Mouse (Mus musculus): ENCODE measurements around the gene Rad23a.

Gene Rad23a

GRCm38 (mm10) chr8:84840248-84840999 is at the start of gene Rad23a:
TSS of gene Rad23a (minus strand) at chr8:84840665.
- peak; percentile 92 to 93 for DNase-seq (ENCODE audit: low spot score in 2 of 2)

GRCm38 (mm10) chr8:84889141-84889540 is 48.7 kb upstream of the Rad23a start:
- no peak for DNase-seq (ENCODE audit: low spot score in 2 of 2)

- no peak for DNase-seq (ENCODE audit: low spot score in 2 of 2)
These were observed 47.8 kb upstream of the Rad23a start for GRCm38 (mm10) chr8:84888280-84888679.

- no peak for DNase-seq (ENCODE audit: low spot score in 2 of 2)
These were observed 44.3 kb upstream of the Rad23a start for GRCm38 (mm10) chr8:84884728-84885127.

GRCm38 (mm10) chr8:84878915-84879314 is 38.5 kb upstream of the Rad23a start:
- no peak for DNase-seq (ENCODE audit: low spot score in 2 of 2)

GRCm38 (mm10) chr8:84877297-84878035 is 37.0 kb upstream of the Rad23a start:
- DNase-seq (ENCODE audit: low spot score in 2 of 2) = no peak

- no peak for DNase-seq (ENCODE audit: low spot score in 2 of 2)
These were observed 33.9 kb upstream of the Rad23a start for GRCm38 (mm10) chr8:84874339-84874738.

- DNase-seq (ENCODE audit: low spot score in 2 of 2) = no peak
These were observed 32.6 kb upstream of the Rad23a start for GRCm38 (mm10) chr8:84873016-84873415.

- DNase-seq (ENCODE audit: low spot score in 2 of 2) = peak; percentile 49 to 61
These were observed 32.0 kb upstream of the Rad23a start for GRCm38 (mm10) chr8:84872309-84872965.

GRCm38 (mm10) chr8:84871376-84872308 is 31.2 kb upstream of the Rad23a start, which contains the start of gene Syce2:
TSS of gene Syce2 (plus strand) at chr8:84872111.
- DNase-seq (ENCODE audit: low spot score in 2 of 2) = peak; percentile 69 to 86

GRCm38 (mm10) chr8:84856864-84857441 is 16.5 kb upstream of the Rad23a start, which contains the start of gene Farsa:
TSS of gene Farsa (plus strand) at chr8:84856989.
- DNase-seq (ENCODE audit: low spot score in 2 of 2) = peak; percentile 90 to 92

- no peak for DNase-seq (ENCODE audit: low spot score in 2 of 2)
These were observed 16.0 kb upstream of the Rad23a start for GRCm38 (mm10) chr8:84856434-84856833.

GRCm38 (mm10) chr8:84847684-84848435 is 7.4 kb upstream of the Rad23a start:
- DNase-seq (ENCODE audit: low spot score in 2 of 2) = peak; percentile 13 to 23

GRCm38 (mm10) chr8:84846722-84847572 is 6.5 kb upstream of the Rad23a start, which contains the start of gene Calr:
TSS of gene Calr (minus strand) at chr8:84846934.
- peak; percentile 99 to 100 for DNase-seq (ENCODE audit: low spot score in 2 of 2)

- DNase-seq (ENCODE audit: low spot score in 2 of 2) = no peak
These were observed 5.7 kb upstream of the Rad23a start for GRCm38 (mm10) chr8:84846094-84846721.

GRCm38 (mm10) chr8:84845355-84846093 is 5.1 kb upstream of the Rad23a start:
- peak; percentile 35 to 41 for DNase-seq (ENCODE audit: low spot score in 2 of 2)

- no peak for DNase-seq (ENCODE audit: low spot score in 2 of 2)
These were observed 4.1 kb upstream of the Rad23a start for GRCm38 (mm10) chr8:84844397-84845070.

Measured in natural killer cell, adult 2 months (primary cell).